Mouse (Mus musculus) kidney, adult 2 months (tissue): ENCODE measurements around the gene Mocs2.

Source experiments
- CTCF ChIP-seq: fragments of 200-500 bp; conservative IDR thresholded peaks from 2 replicates; pipeline ENCODE4 v1.5.1; 2011; ENCODE audit warnings: low read depth, mild to moderate bottlenecking, control low read depth, low read length, moderate library complexity, mixed read lengths; ENCODE audit not compliant: insufficient read depth, insufficient read length
- POLR2A ChIP-seq: fragments of 200-500 bp; IDR thresholded peaks from one replicate; pipeline ENCODE4 v1.6.1; 2011; ENCODE audit warnings: low read depth, low read length, control low read depth

GRCm38 (mm10) chr13:114855573-114856268 lies 37.7 kb downstream of the Mocs2 start:
- TF ChIP-seq CTCF: no peak
- TF ChIP-seq POLR2A: no peak
